ENCODE assay signal across 24 mouse cellular contexts in genomic region chr5:118961091-118961490, GRCm38 (mm10).
DNase-seq lines count a peak whose midpoint lies in the region; ATAC-seq lines count a peak whose summit lies in the region.
"Had no signal": no experiment of that assay in that cellular context is flagged by ENCODE, and none has a peak within 500 bp of the region (broad histone marks: within the 10 kb centered on the region; RNA-seq: fewer than 3 reads in every experiment).

No protein-coding gene starts in this region.

- no peaks in the 10 kb centered on the region for H3K36me3 ChIP-seq in kidney, embryonic 16.5 days (ENCODE audit: insufficient read depth, low read length)
- H3K36me3 ChIP-seq: embryonic facial prominence, embryonic 10.5 days; G1E; hindbrain, embryonic 15.5 days; intestine, embryonic 15.5 days; lung, embryonic 15.5 days; midbrain, embryonic 15.5 days had no signal

- peaks cover 2% of the 10 kb centered on the region; the same call in 1 of the 2 replicates for H3K9me3 ChIP-seq in kidney, embryonic 16.5 days (ENCODE audit: low read length)
- H3K9me3 ChIP-seq: hindbrain, embryonic 15.5 days; intestine, embryonic 15.5 days; lung, embryonic 15.5 days had no signal

- peak; percentile 46; the same call in 1 of the 2 replicates for ATAC-seq in kidney, embryonic 16.5 days (ENCODE audit: low FRiP score, low TSS enrichment)
- ATAC-seq: intestine, embryonic 15.5 days; midbrain, embryonic 15.5 days had no signal

- H3K4me3 ChIP-seq in kidney, embryonic 16.5 days (ENCODE audit: low read length) = no peak overlapping the region
- H3K4me3 ChIP-seq: embryonic facial prominence, embryonic 10.5 days; hindbrain, embryonic 15.5 days; intestine, embryonic 15.5 days; left cerebral cortex, adult 2 months; lung, embryonic 15.5 days; megakaryocyte, embryonic 14.5 days; midbrain, embryonic 15.5 days; myocyte had no signal

- WGBS in kidney, embryonic 16.5 days = 60% methylated on average over 11 of the region's 11 CpGs

- 0 out of 2 replicates have a peak, but pooled peaks cover 2% of the 10 kb centered on the region for H3K27me3 ChIP-seq in kidney, embryonic 16.5 days (ENCODE audit: insufficient read depth, low read length)
- H3K27me3 ChIP-seq: hindbrain, embryonic 15.5 days; lung, embryonic 15.5 days; megakaryocyte, embryonic 14.5 days; midbrain, embryonic 15.5 days had no signal

- intact Hi-C loops in heart, postnatal 14 days (cut with DNase I) = no loop called here

- peak; percentile 17 for DNase-seq in kidney, adult 11 months
- no peak for DNase-seq in kidney, adult 18-20 months
- DNase-seq in ovary, postnatal 36 days (ENCODE audit: low spot score) = peak; percentile 47
- DNase-seq in ovary, postnatal 10 days (ENCODE audit: low spot score) = no peak
- peak; percentile 32 for DNase-seq in mesoderm, embryonic 11.5 days (ENCODE audit: low read depth, low spot score)
- no peak for DNase-seq in right cerebral cortex, postnatal 4 days
- no peak for DNase-seq in heart, postnatal 14 days
- DNase-seq: cerebellum, adult 11-12 months; cerebellum, postnatal 36 days; gastrocnemius, postnatal 10 days; heart, adult 11 months; heart, postnatal 4 days; thymus, postnatal 25 days had no signal

- H3K4me1 ChIP-seq in kidney, embryonic 16.5 days (ENCODE audit: insufficient read depth, low read length) = peaks cover 13% of the 10 kb centered on the region; the same call in 1 of the 2 replicates
- H3K4me1 ChIP-seq: megakaryocyte, embryonic 14.5 days had no signal

- H3K9ac ChIP-seq in kidney, embryonic 16.5 days (replicated peaks; ENCODE audit: low read length) = no peak overlapping the region
- H3K9ac ChIP-seq: hindbrain, embryonic 15.5 days; intestine, embryonic 15.5 days; lung, embryonic 15.5 days; midbrain, embryonic 15.5 days had no signal

- no peak overlapping the region for H3K4me2 ChIP-seq in kidney, embryonic 16.5 days (replicated peaks; ENCODE audit: low read depth, low read length)
- H3K4me2 ChIP-seq: hindbrain, embryonic 15.5 days; intestine, embryonic 15.5 days; liver, embryonic 11.5 days; midbrain, embryonic 15.5 days had no signal

- peak overlapping the region; percentile 29; the same call in 1 of the 2 replicates for H3K27ac ChIP-seq in kidney, embryonic 16.5 days (ENCODE audit: low read length)
- H3K27ac ChIP-seq: embryonic facial prominence, embryonic 10.5 days; hindbrain, embryonic 15.5 days; intestine, embryonic 15.5 days; left cerebral cortex, adult 2 months; midbrain, embryonic 15.5 days had no signal

Comparison
In these comparisons a context has a peak if more than half of its experiments do, and no peak if none do; other contexts are left out.
1. DNase-seq: peak in kidney, adult 11 months (single experiment), ovary, postnatal 36 days (single experiment) and mesoderm, embryonic 11.5 days (single experiment); none in kidney, adult 18-20 months (single experiment), ovary, postnatal 10 days (single experiment), right cerebral cortex, postnatal 4 days (single experiment) and heart, postnatal 14 days (0 of 2).